Mouse (Mus musculus) erythroid progenitor cell, adult 5-6 weeks (primary cell): ENCODE measurements at regions not wholly inside any gene's neighbourhood (a gene's known extent, or its start where the extent isn't known, plus 50 kb on each side); places are given as distances from the start of the nearest gene placed in this dataset.

Experiments used
- ATAC-seq: replicated peaks from 2 replicates; pipeline ENCODE4 v1.8.0; 2016; ENCODE audit warnings: moderate number of reproducible peaks, mild to moderate bottlenecking, moderate TSS enrichment, inconsistent platforms; ENCODE audit not compliant: poor library complexity, low FRiP score, severe bottlenecking

GRCm38 (mm10) chr13:101920384-101920783, 152.4 kb upstream of the Pik3r1 start:
- no peak for ATAC-seq

GRCm38 (mm10) chr13:101924637-101925036, 156.6 kb upstream of the Pik3r1 start:
- no peak for ATAC-seq

GRCm38 (mm10) chr13:101931264-101931663, 163.2 kb upstream of the Pik3r1 start:
- ATAC-seq = no peak

- no peak for ATAC-seq
Observed at GRCm38 (mm10) chr13:101931882-101932281, 163.9 kb upstream of the Pik3r1 start.

GRCm38 (mm10) chr13:101935843-101936242, 167.8 kb upstream of the Pik3r1 start:
- ATAC-seq = no peak

GRCm38 (mm10) chr13:101954521-101954920, 186.5 kb upstream of the Pik3r1 start:
- ATAC-seq = no peak

- ATAC-seq = no peak
Observed at GRCm38 (mm10) chr13:101955806-101956418, 187.9 kb upstream of the Pik3r1 start.

- ATAC-seq = no peak
Observed at GRCm38 (mm10) chr13:101957782-101958181, 189.8 kb upstream of the Pik3r1 start.

- ATAC-seq = 0 out of 2 replicates have a peak, but pooled peaks have one; percentile 6
Observed at GRCm38 (mm10) chr13:101965537-101965936, 197.5 kb upstream of the Pik3r1 start.

- no peak for ATAC-seq
Observed at GRCm38 (mm10) chr13:101966799-101967397, 198.9 kb upstream of the Pik3r1 start.

GRCm38 (mm10) chr13:101967466-101967865, 199.4 kb upstream of the Pik3r1 start:
- ATAC-seq = no peak

GRCm38 (mm10) chr13:101976766-101977165, 208.7 kb upstream of the Pik3r1 start:
- no peak for ATAC-seq

- ATAC-seq = no peak
Observed at GRCm38 (mm10) chr13:101980171-101980835, 212.3 kb upstream of the Pik3r1 start.

GRCm38 (mm10) chr13:101988637-101989413, 220.8 kb upstream of the Pik3r1 start:
- no peak for ATAC-seq

GRCm38 (mm10) chr13:101991729-101992128, 223.7 kb upstream of the Pik3r1 start:
- ATAC-seq = no peak

GRCm38 (mm10) chr13:101994779-101995178, 226.8 kb upstream of the Pik3r1 start:
- ATAC-seq = no peak

GRCm38 (mm10) chr13:101995529-101995928, 227.5 kb upstream of the Pik3r1 start:
- ATAC-seq = no peak

GRCm38 (mm10) chr13:101996144-101996543, 228.1 kb upstream of the Pik3r1 start:
- no peak for ATAC-seq

- no peak for ATAC-seq
Observed at GRCm38 (mm10) chr13:101997415-101997814, 229.4 kb upstream of the Pik3r1 start.

- no peak for ATAC-seq
Observed at GRCm38 (mm10) chr13:102006565-102006964, 238.5 kb upstream of the Pik3r1 start.
